Mouse (Mus musculus) liver, postnatal 0 days (tissue): Measurements from ENCODE around the gene Foxr1.

Source experiments
- CTCF ChIP-seq: sonication (generic); IDR thresholded peaks from 2 replicates; pipeline ENCODE4 v1.5.1; 2016; ENCODE audit warnings: antibody characterized with exemption, low read depth
- EP300 ChIP-seq: IDR thresholded peaks from 2 replicates; pipeline ENCODE4 v1.6.1; 2016; ENCODE audit warnings: antibody characterized with exemption, low read depth, mild to moderate bottlenecking

- no peak for TF ChIP-seq EP300
- TF ChIP-seq CTCF = peak; percentile 94
These were observed 38.9 kb upstream of the Foxr1 start for GRCm38 (mm10) chr9:44479628-44480428.
